Comparison of ENCODE assay signal across 25 mouse cellular contexts in the genomic region with DNA sequence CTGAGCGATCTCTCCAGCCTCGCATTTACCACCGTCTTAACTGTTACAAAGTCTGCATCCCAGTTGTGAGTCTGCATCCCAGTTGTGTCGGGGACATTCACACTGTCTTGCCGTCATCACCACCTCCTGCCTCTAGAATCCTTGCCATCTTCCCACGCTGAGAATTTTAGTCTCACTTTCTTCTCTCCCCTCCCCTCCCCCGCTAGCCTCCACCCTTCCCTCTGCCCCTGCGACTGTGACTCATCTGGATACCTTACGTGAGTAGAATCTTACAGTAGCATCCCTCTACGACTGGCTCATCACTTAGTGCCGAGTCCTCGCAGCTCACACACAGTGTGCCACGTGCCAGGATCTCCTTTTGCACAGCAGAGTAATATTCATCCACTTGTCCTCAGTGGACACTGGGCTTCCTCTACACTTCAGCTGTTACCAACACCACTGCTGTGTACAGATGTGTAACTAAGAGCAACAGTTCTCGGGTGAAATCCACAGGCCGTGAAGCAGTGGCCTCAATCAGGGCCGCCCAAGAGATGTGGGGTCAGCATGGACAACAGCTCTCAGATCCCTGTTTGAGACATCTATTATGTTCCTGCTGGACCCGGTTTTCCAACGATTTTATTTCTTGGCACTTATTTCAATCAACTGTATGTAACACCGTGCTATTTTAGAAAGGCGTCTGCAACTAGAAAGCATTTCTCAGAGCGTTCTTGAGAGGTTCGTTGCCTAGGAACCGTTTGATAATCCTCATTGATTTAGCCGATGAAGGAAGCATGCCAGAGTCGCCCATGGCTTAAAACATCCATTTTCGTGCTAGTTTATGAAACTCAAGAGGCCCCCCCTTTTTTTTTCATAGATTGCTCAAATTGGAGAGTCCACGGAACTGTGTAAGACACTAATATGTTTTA. TPM values are rescaled to one million over a fixed set of nuclear protein-coding genes. Genes with fewer than 3 reads are reported as not detected.
A peak's percentile ranks its signal among the peaks of the same experiment; 100 is the strongest.
DNase-seq lines count a peak whose midpoint lies in the region; ATAC-seq and TF ChIP-seq lines count a peak whose summit lies in the region.
"Had no signal": no experiment of that assay in that cellular context is flagged by ENCODE, and none has a peak within 500 bp of the region (broad histone marks: within the 10 kb centered on the region; RNA-seq: fewer than 3 reads in every experiment).

No protein-coding gene starts in this region.

- H3K36me3 ChIP-seq in liver, embryonic 16.5 days (ENCODE audit: control insufficient read depth, insufficient read depth): no peaks in the 10 kb centered on the region
- no peaks in the 10 kb centered on the region for H3K36me3 ChIP-seq in liver, postnatal 0 days (replicated peaks; ENCODE audit: insufficient read depth, low read length)
- no peaks in the 10 kb centered on the region for H3K36me3 ChIP-seq in midbrain, embryonic 13.5 days
- H3K36me3 ChIP-seq in limb, embryonic 10.5 days: no peaks in the 10 kb centered on the region
- H3K36me3 ChIP-seq: embryonic facial prominence, embryonic 15.5 days; heart, embryonic 13.5 days had no signal

- peak; percentile 55; the same call in 1 of the 2 replicates for ATAC-seq in frontal cortex, adult (ENCODE audit: low TSS enrichment)
- ATAC-seq in liver, embryonic 16.5 days (ENCODE audit: low read depth): no peak
- ATAC-seq in liver, postnatal 0 days: no peak
- ATAC-seq in midbrain, embryonic 13.5 days: 0 out of 2 replicates have a peak, but pooled peaks have one; percentile 27
- ATAC-seq: intestine, embryonic 16.5 days; Patski had no signal

- no peaks in the 10 kb centered on the region for H3K9me3 ChIP-seq in liver, embryonic 16.5 days (replicated peaks; ENCODE audit: control insufficient read depth, low read length)
- H3K9me3 ChIP-seq in liver, postnatal 0 days (ENCODE audit: low read length): no peaks in the 10 kb centered on the region
- H3K9me3 ChIP-seq in midbrain, embryonic 13.5 days: no peaks in the 10 kb centered on the region; the same call in 1 of the 2 replicates
- H3K9me3 ChIP-seq in limb, embryonic 10.5 days (replicated peaks): no peaks in the 10 kb centered on the region
- H3K9me3 ChIP-seq: embryonic facial prominence, embryonic 15.5 days had no signal

- no peak overlapping the region for H3K9ac ChIP-seq in liver, embryonic 16.5 days (ENCODE audit: low read depth, low read length)
- no peak overlapping the region for H3K9ac ChIP-seq in liver, postnatal 0 days (replicated peaks)
- H3K9ac ChIP-seq in midbrain, embryonic 13.5 days (replicated peaks): no peak overlapping the region
- H3K9ac ChIP-seq: embryonic facial prominence, embryonic 15.5 days; heart, embryonic 13.5 days had no signal

- no peaks in the 10 kb centered on the region; the same call in none of the 2 replicates for H3K4me1 ChIP-seq in liver, embryonic 16.5 days (ENCODE audit: control insufficient read depth, low read depth, low read length)
- H3K4me1 ChIP-seq in liver, postnatal 0 days (ENCODE audit: insufficient read depth): peaks cover 5% of the 10 kb centered on the region; the same call in 1 of the 2 replicates
- no peaks in the 10 kb centered on the region; the same call in 1 of the 2 replicates for H3K4me1 ChIP-seq in midbrain, embryonic 13.5 days (replicated peaks)
- no peaks in the 10 kb centered on the region for H3K4me1 ChIP-seq in limb, embryonic 10.5 days
- H3K4me1 ChIP-seq: embryonic facial prominence, embryonic 15.5 days; heart, embryonic 13.5 days had no signal

- H3K27me3 ChIP-seq in liver, embryonic 16.5 days (ENCODE audit: control insufficient read depth, insufficient read depth, low read depth, low read length): no peaks in the 10 kb centered on the region
- H3K27me3 ChIP-seq in liver, postnatal 0 days (ENCODE audit: insufficient read depth, low read length): no peaks in the 10 kb centered on the region
- 0 out of 2 replicates have a peak, but pooled peaks cover 5% of the 10 kb centered on the region for H3K27me3 ChIP-seq in midbrain, embryonic 13.5 days
- H3K27me3 ChIP-seq in limb, embryonic 10.5 days (ENCODE audit: low read depth, poor library complexity, severe bottlenecking): no peaks in the 10 kb centered on the region
- H3K27me3 ChIP-seq: embryonic facial prominence, embryonic 15.5 days; heart, embryonic 13.5 days; Patski had no signal

- no peak overlapping the region for H3K27ac ChIP-seq in liver, embryonic 16.5 days (ENCODE audit: low read length)
- no peak overlapping the region for H3K27ac ChIP-seq in liver, postnatal 0 days (ENCODE audit: low read depth)
- 0 out of 2 replicates have a peak overlapping the region, but pooled peaks have one; percentile 14 for H3K27ac ChIP-seq in midbrain, embryonic 13.5 days
- no peak overlapping the region for H3K27ac ChIP-seq in limb, embryonic 10.5 days
- H3K27ac ChIP-seq: embryonic facial prominence, embryonic 15.5 days; heart, embryonic 13.5 days; kidney, postnatal 0 days had no signal

- DNase-seq in frontal cortex, postnatal 10 days (ENCODE audit: low spot score in 2 of 2): no peak
- DNase-seq in liver, postnatal 0 days: no peak
- no peak for DNase-seq in limb, embryonic 10.5 days (ENCODE audit: low spot score)
- DNase-seq in heart, postnatal 14 days: no peak
- DNase-seq in kidney, postnatal 10 days: no peak
- DNase-seq: cerebellum, adult 18-20 months; lung, adult 18-20 months; lung, postnatal 36 days; thymus, postnatal 25 days had no signal

- no peak for TF ChIP-seq CTCF in liver, postnatal 0 days (IDR thresholded peaks at IDR 0.05; ENCODE audit: low read depth)

- intact Hi-C loops in heart, postnatal 14 days (cut with DNase I): no loop called here

- 0 out of 2 replicates have a peak overlapping the region, but pooled peaks have one; percentile 46 for H3K4me2 ChIP-seq in liver, embryonic 16.5 days (ENCODE audit: low read depth, low read length)
- no peak overlapping the region for H3K4me2 ChIP-seq in liver, postnatal 0 days (ENCODE audit: low read depth, low read length)
- H3K4me2 ChIP-seq in midbrain, embryonic 13.5 days (replicated peaks): no peak overlapping the region
- H3K4me2 ChIP-seq: embryonic facial prominence, embryonic 15.5 days; heart, embryonic 13.5 days had no signal

- no peak for TF ChIP-seq EP300 in liver, postnatal 0 days (IDR thresholded peaks at IDR 0.05; ENCODE audit: low read depth)

- H3K4me3 ChIP-seq in liver, embryonic 16.5 days (ENCODE audit: low read depth, low read length): no peak overlapping the region
- no peak overlapping the region for H3K4me3 ChIP-seq in liver, postnatal 0 days (ENCODE audit: low read depth, low read length)
- no peak overlapping the region for H3K4me3 ChIP-seq in midbrain, embryonic 13.5 days (replicated peaks)
- no peak overlapping the region for H3K4me3 ChIP-seq in limb, embryonic 10.5 days
- H3K4me3 ChIP-seq: embryonic facial prominence, embryonic 15.5 days; heart, embryonic 13.5 days had no signal

- WGBS in liver, embryonic 16.5 days (ENCODE audit: insufficient replicate concordance): 73% methylated on average over 27 of the region's 27 CpGs
- WGBS in liver, postnatal 0 days (ENCODE audit: insufficient replicate concordance): 82% methylated on average over 27 of the region's 27 CpGs
- WGBS in midbrain, embryonic 13.5 days: 71% methylated on average over 27 of the region's 27 CpGs
- 94% methylated on average over 27 of the region's 27 CpGs for WGBS in limb, embryonic 10.5 days

RNA-seq across cellular contexts. Expression of gene Gpr12, which starts 13.4 kb away (rescaled TPM):
- polyA plus RNA-seq in liver, embryonic 16.5 days (2015; fragmentation: Nextera tagmentation; extraction: Ambion mirVana): 0.13 and 0.20 TPM in 2 replicates
- polyA plus RNA-seq in liver, postnatal 0 days (2015; fragmentation: Nextera tagmentation; extraction: Ambion mirVana): 0.26 and 0.41 TPM in 2 replicates
- 6.7 and 6.8 TPM in 2 replicates for polyA plus RNA-seq in midbrain, embryonic 13.5 days (2015; fragmentation: Nextera tagmentation; extraction: Ambion mirVana)
- polyA plus RNA-seq in limb, embryonic 10.5 days (2016; fragmentation: Nextera tagmentation; extraction: Ambion mirVana): 0.69 and 0.80 TPM in 2 replicates
- not detected for total RNA-seq in heart, postnatal 14 days (2021)
- total RNA-seq: gastrocnemius, adult 18-20 months; granulocyte monocyte progenitor cell, adult 5-6 weeks had no signal
- polyA plus RNA-seq: heart, embryonic 13.5 days; intestine, embryonic 16.5 days had no signal

RNA-seq across cellular contexts. Expression of gene Gm3415, which starts 42.5 kb away (rescaled TPM):
- polyA plus RNA-seq in liver, embryonic 16.5 days (2015; fragmentation: Nextera tagmentation; extraction: Ambion mirVana): not detected in 2 replicates
- not detected in 2 replicates for polyA plus RNA-seq in liver, postnatal 0 days (2015; fragmentation: Nextera tagmentation; extraction: Ambion mirVana)
- not detected in 2 replicates for polyA plus RNA-seq in midbrain, embryonic 13.5 days (2015; fragmentation: Nextera tagmentation; extraction: Ambion mirVana)
- not detected in 2 replicates for polyA plus RNA-seq in limb, embryonic 10.5 days (2016; fragmentation: Nextera tagmentation; extraction: Ambion mirVana)
- total RNA-seq in heart, postnatal 14 days (2021): not detected
- total RNA-seq: gastrocnemius, adult 18-20 months; granulocyte monocyte progenitor cell, adult 5-6 weeks had no signal
- polyA plus RNA-seq: cortical plate, adult 2 months; embryonic facial prominence, embryonic 15.5 days; heart, embryonic 13.5 days; hindbrain, embryonic 11.5 days; intestine, embryonic 16.5 days; kidney, postnatal 0 days; limb, embryonic 11.5 days; neural tube, embryonic 14.5 days; Patski; spleen, adult 2 months; stomach, embryonic 16.5 days had no signal

Comparison
In these comparisons a context has a peak if more than half of its experiments do, and no peak if none do; other contexts are left out.
1. ATAC-seq: peak in frontal cortex, adult (single experiment) and midbrain, embryonic 13.5 days (single experiment); none in liver, embryonic 16.5 days (single experiment) and liver, postnatal 0 days (single experiment).